In genomic region chr14:51088166-51088969, GRCm38 (mm10) we compare ENCODE assay signal across 7 mouse cellular contexts. TPM values are rescaled to one million over a fixed set of nuclear protein-coding genes. Genes with fewer than 3 reads are reported as not detected.
DNase-seq lines count a peak whose midpoint lies in the region; ATAC-seq lines count a peak whose summit lies in the region.

No protein-coding gene starts in this region.

- H3K27me3 ChIP-seq in intestine, embryonic 16.5 days (replicated peaks; ENCODE audit: control insufficient read depth, insufficient read depth, low read length) = no peaks in the 10 kb centered on the region

- WGBS in intestine, embryonic 16.5 days = under 1% methylated on average over 23 of the region's 23 CpGs

- no peaks in the 10 kb centered on the region for H3K9me3 ChIP-seq in intestine, embryonic 16.5 days (ENCODE audit: control insufficient read depth, low read length)

- no peaks in the 10 kb centered on the region for H3K36me3 ChIP-seq in intestine, embryonic 16.5 days (ENCODE audit: control insufficient read depth, insufficient read depth, low read length)

- DNase-seq in adrenal gland, adult 8-10 months = peak; percentile 83
- DNase-seq in embryo, embryonic 11 days = peak; percentile 87
- peak; percentile 79 to 82 for DNase-seq in gastrocnemius, postnatal 36 days
- DNase-seq in left cerebral cortex, postnatal 25 days (ENCODE audit: low spot score in 2 of 2) = peak; percentile 86 to 93
- peak; percentile 81 to 82 for DNase-seq in right cerebral cortex, postnatal 36 days (ENCODE audit: low spot score in 2 of 2)

- peak overlapping the region; percentile 76 for H3K9ac ChIP-seq in intestine, embryonic 16.5 days (ENCODE audit: low read depth, low read length)

- H3K4me1 ChIP-seq in intestine, embryonic 16.5 days (ENCODE audit: control insufficient read depth, insufficient read depth, low read length) = peaks cover 8% of the 10 kb centered on the region; the same call in 1 of the 2 replicates

- peak overlapping the region; percentile 86 for H3K27ac ChIP-seq in intestine, embryonic 16.5 days (ENCODE audit: low read length)

- peak; percentile 45 for ATAC-seq in intestine, embryonic 16.5 days
- ATAC-seq in megakaryocyte-erythroid progenitor cell, adult 5-6 weeks (replicated peaks; ENCODE audit: low FRiP score, low TSS enrichment, poor library complexity, severe bottlenecking) = peak; percentile 29

- H3K4me2 ChIP-seq in intestine, embryonic 16.5 days (ENCODE audit: low read depth, low read length) = peak overlapping the region; percentile 68

- peak overlapping the region; percentile 75 for H3K4me3 ChIP-seq in intestine, embryonic 16.5 days (ENCODE audit: low read length)

- intact Hi-C loops in gastrocnemius, postnatal 36 days (cut with DNase I) = no loop called here
- intact Hi-C loops in left cerebral cortex, postnatal 25 days (cut with DNase I) = loop anchor here (2.0 to 10.0 kb wide), 2 partner anchors 282 to 926 kb away; partner anchors contain the start of genes Ccnb1ip1, Parp2 and Tmem253

RNA-seq across cellular contexts. Expression of gene Rnase4, which starts 2.5 kb away (rescaled TPM):
- total RNA-seq in adrenal gland, adult 8-10 months (2022) = 10 to 100 TPM; 48.1 to 69.1 (median 54.7) TPM
- 10 to 100 TPM; 30.2 to 30.3 TPM for total RNA-seq in gastrocnemius, postnatal 36 days (2021)
- 288 and 336 TPM in 2 replicates for polyA plus RNA-seq in intestine, embryonic 16.5 days (2015; fragmentation: Nextera tagmentation; extraction: Ambion mirVana)
- total RNA-seq in left cerebral cortex, postnatal 25 days (2021) = 10 to 100 TPM; 20.5 to 21.8 TPM
- total RNA-seq in megakaryocyte-erythroid progenitor cell, adult 5-6 weeks (2014; fragmentation: Nextera tagmentation) = not detected in 2 replicates
- total RNA-seq in megakaryocyte-erythroid progenitor cell, adult 5-6 weeks (2017) = 0.76 TPM in 1 of 2 replicates, not detected in the other

RNA-seq across cellular contexts. Expression of gene Ang, which starts 2.6 kb away (rescaled TPM):
- 1 to 10 TPM; 5.4 to 7.4 (median 6.4) TPM for total RNA-seq in adrenal gland, adult 8-10 months (2022)
- total RNA-seq in gastrocnemius, postnatal 36 days (2021) = 1 to 10 TPM; 3.1 TPM
- polyA plus RNA-seq in intestine, embryonic 16.5 days (2015; fragmentation: Nextera tagmentation; extraction: Ambion mirVana) = 76.1 and 85.7 TPM in 2 replicates
- total RNA-seq in left cerebral cortex, postnatal 25 days (2021) = 1 to 10 TPM; 6.3 to 6.4 TPM
- not detected in 2 replicates for total RNA-seq in megakaryocyte-erythroid progenitor cell, adult 5-6 weeks (2014; fragmentation: Nextera tagmentation)
- total RNA-seq in megakaryocyte-erythroid progenitor cell, adult 5-6 weeks (2017) = not detected in 2 replicates

RNA-seq across cellular contexts. Expression of gene Olfr750, which starts 14.1 kb away (rescaled TPM):
- total RNA-seq in adrenal gland, adult 8-10 months (2022) = not detected
- not detected for total RNA-seq in gastrocnemius, postnatal 36 days (2021)
- not detected in 2 replicates for polyA plus RNA-seq in intestine, embryonic 16.5 days (2015; fragmentation: Nextera tagmentation; extraction: Ambion mirVana)
- total RNA-seq in left cerebral cortex, postnatal 25 days (2021) = not detected
- not detected in 2 replicates for total RNA-seq in megakaryocyte-erythroid progenitor cell, adult 5-6 weeks (2014; fragmentation: Nextera tagmentation)
- total RNA-seq in megakaryocyte-erythroid progenitor cell, adult 5-6 weeks (2017) = not detected in 2 replicates

RNA-seq across cellular contexts. Expression of gene Eddm3b, which starts 25.9 kb away (rescaled TPM):
- total RNA-seq in adrenal gland, adult 8-10 months (2022) = not detected
- total RNA-seq in gastrocnemius, postnatal 36 days (2021) = not detected
- not detected in 2 replicates for polyA plus RNA-seq in intestine, embryonic 16.5 days (2015; fragmentation: Nextera tagmentation; extraction: Ambion mirVana)
- not detected for total RNA-seq in left cerebral cortex, postnatal 25 days (2021)
- not detected in 2 replicates for total RNA-seq in megakaryocyte-erythroid progenitor cell, adult 5-6 weeks (2014; fragmentation: Nextera tagmentation)
- not detected in 2 replicates for total RNA-seq in megakaryocyte-erythroid progenitor cell, adult 5-6 weeks (2017)

RNA-seq across cellular contexts. Expression of gene Rnase12, which starts 30.9 kb away (rescaled TPM):
- total RNA-seq in adrenal gland, adult 8-10 months (2022) = not detected
- total RNA-seq in gastrocnemius, postnatal 36 days (2021) = not detected
- 0.37 and 0.54 TPM in 2 replicates for polyA plus RNA-seq in intestine, embryonic 16.5 days (2015; fragmentation: Nextera tagmentation; extraction: Ambion mirVana)
- not detected for total RNA-seq in left cerebral cortex, postnatal 25 days (2021)
- total RNA-seq in megakaryocyte-erythroid progenitor cell, adult 5-6 weeks (2014; fragmentation: Nextera tagmentation) = not detected in 2 replicates
- total RNA-seq in megakaryocyte-erythroid progenitor cell, adult 5-6 weeks (2017) = 0.99 and 5.2 TPM in 2 replicates

Comparison
In these comparisons a context has a peak if more than half of its experiments do, and no peak if none do; other contexts are left out.
1. Peak in every context shown above with its lines: DNase-seq, ATAC-seq, H3K4me3 ChIP-seq and H3K27ac ChIP-seq.
2. RNA of gene Rnase4, which starts 2.5 kb away (total RNA-seq): 48.1 to 69.1 TPM in adrenal gland, adult 8-10 months, 30.2 to 30.3 TPM in gastrocnemius, postnatal 36 days and 20.5 to 21.8 TPM in left cerebral cortex, postnatal 25 days; 0.76 TPM in megakaryocyte-erythroid progenitor cell, adult 5-6 weeks; every median in the first group is over 10 times any median in the second.
3. RNA of gene Ang, which starts 2.6 kb away (total RNA-seq): 5.4 to 7.4 TPM in adrenal gland, adult 8-10 months, 6.3 to 6.4 TPM in left cerebral cortex, postnatal 25 days and 3.1 TPM in gastrocnemius, postnatal 36 days; not detected in megakaryocyte-erythroid progenitor cell, adult 5-6 weeks; every median in the first group is over 4 times any median in the second.